Mouse (Mus musculus): Measurements from ENCODE around the gene Gsk3a. TPM values are rescaled to one million over a fixed set of nuclear protein-coding genes. Genes with fewer than 3 reads are reported as not detected.

Gene Gsk3a
- total RNA-seq, 1 experiment from 2014 or later, result 96.8 TPM

GRCm38 (mm10) chr7:25187662-25188650 lies 49.7 kb downstream of the Gsk3a start:
- DNase-seq, result peak; percentile 92

GRCm38 (mm10) chr7:25184091-25184490 lies 53.6 kb downstream of the Gsk3a start:
- no peak for DNase-seq

GRCm38 (mm10) chr7:25181814-25182213 lies 55.8 kb downstream of the Gsk3a start:
- no peak for DNase-seq

GRCm38 (mm10) chr7:25181331-25181790 lies 56.3 kb downstream of the Gsk3a start:
- peak; percentile 62 for DNase-seq

- no peak for DNase-seq
Observed at GRCm38 (mm10) chr7:25180512-25180911, 57.1 kb downstream of the Gsk3a start.

- DNase-seq, result peak; percentile 79
Observed at GRCm38 (mm10) chr7:25179606-25180161, 58.0 kb downstream of the Gsk3a start, which contains the start of gene Pou2f2. Gene Pou2f2 (minus strand): TSS chr7:25179726.

- no peak for DNase-seq
Observed at GRCm38 (mm10) chr7:25178787-25179605, 58.7 kb downstream of the Gsk3a start.

- DNase-seq, result no peak
Observed at GRCm38 (mm10) chr7:25178317-25178716, 59.3 kb downstream of the Gsk3a start.

Small RNAs within 50 kb of the gene (microRNA-seq; reads per million reads assigned to microRNA genes)
- 0 reads per million in 2 experiments for gene Mir7048

Other genes starting within 250 kb of the Gsk3a start
- 35.6 and 39.8 TPM in 2 replicates for gene Atp1a3, start 231.9 kb downstream of the Gsk3a start, total RNA-seq (2021)
- gene Grik5, start 165.5 kb downstream of the Gsk3a start, total RNA-seq (2021), result 18.6 and 21.3 TPM in 2 replicates
- 18.8 and 19.2 TPM in 2 replicates for gene Zfp574, start 165.3 kb downstream of the Gsk3a start, total RNA-seq (2021)
- gene Pou2f2, start 58.1 kb downstream of the Gsk3a start, total RNA-seq (2021), result 0.96 and 5.1 TPM in 2 replicates
- gene Dedd2, start 17.2 kb downstream of the Gsk3a start, total RNA-seq (2021), result 17.4 and 17.9 TPM in 2 replicates
- 9.0 and 11.6 TPM in 2 replicates for gene Zfp526, start 16.4 kb downstream of the Gsk3a start, total RNA-seq (2021)
- 29.7 and 34.4 TPM in 2 replicates for gene Erf, start 12.9 kb upstream of the Gsk3a start, total RNA-seq (2021)
- 115 and 127 TPM in 2 replicates for gene Cic, start 29.9 kb upstream of the Gsk3a start, total RNA-seq (2021)
- 31.5 and 33.7 TPM in 2 replicates for gene Pafah1b3, start 60.1 kb upstream of the Gsk3a start, total RNA-seq (2021)
- not detected in 2 replicates for gene Prr19, start 63.6 kb upstream of the Gsk3a start, total RNA-seq (2021)
- gene Tmem145, start 68.3 kb upstream of the Gsk3a start, total RNA-seq (2021), result 1.4 and 3.2 TPM in 2 replicates
- gene Megf8, start 79.3 kb upstream of the Gsk3a start, total RNA-seq (2021), result 39.1 and 39.7 TPM in 2 replicates
- not detected in 2 replicates for gene Cnfn, start 131.9 kb upstream of the Gsk3a start, total RNA-seq (2021)
- gene Lipe, start 160.9 kb upstream of the Gsk3a start, total RNA-seq (2021), result 400 and 439 TPM in 2 replicates
- 0.53 TPM in 1 of 2 replicates, not detected in the other for gene Cxcl17, start 175.0 kb upstream of the Gsk3a start, total RNA-seq (2021)
- 16.1 and 21.2 TPM in 2 replicates for gene Ceacam1, start 239.8 kb upstream of the Gsk3a start, total RNA-seq (2021)